Mouse (Mus musculus) erythroblast, embryonic 14.5 days (primary cell): ENCODE data around the gene Flt1. TPM values are rescaled to one million over a fixed set of nuclear protein-coding genes. Genes with fewer than 3 reads are reported as not detected.
"Not testable (repeated sequence)": the region's sequence is repeated elsewhere in the genome, so short reads cannot be mapped to it uniquely, and the experiment has no call there.

Experiments used
- H3K27me3 ChIP-seq: 2 replicates; pipeline ENCODE4 v1.6.1; 2012; ENCODE audit warnings: inconsistent platforms; ENCODE audit not compliant: control insufficient read depth
- H3K36me3 ChIP-seq: 2 replicates; pipeline ENCODE4 v1.6.1; 2012; ENCODE audit warnings: mild to moderate bottlenecking, inconsistent platforms; ENCODE audit not compliant: control insufficient read depth
- H3K4me1 ChIP-seq: 2 replicates; pipeline ENCODE4 v1.6.1; 2012; ENCODE audit warnings: inconsistent platforms; ENCODE audit not compliant: control insufficient read depth
- H3K4me3 ChIP-seq: replicated peaks from 2 replicates; pipeline ENCODE3; 2012; ENCODE audit warnings: moderate library complexity, mild to moderate bottlenecking, inconsistent platforms
- H3K9me3 ChIP-seq: 2 replicates; pipeline ENCODE4 v1.6.1; 2012; ENCODE audit warnings: low read length, inconsistent platforms, mixed read lengths; ENCODE audit not compliant: control insufficient read depth
- GATA1 ChIP-seq: IDR thresholded peaks from 2 replicates; pipeline ENCODE4 v1.6.1; 2012; ENCODE audit warnings: low read length, inconsistent platforms, mixed read lengths
- TAL1 ChIP-seq: IDR thresholded peaks from 3 replicates; pipeline ENCODE4 v1.6.1; 2012; ENCODE audit warnings: low read length, inconsistent platforms, mixed read lengths
- polyA plus RNA-seq: library from polyadenylated mRNA; stranded (reverse); fragments of >175 nt; gene quantifications from 2 replicates; pipeline ENCODE4 v1.2.3, GENCODE M21; 2012

The Flt1 gene
- polyA plus RNA-seq, 1 experiment: 0.03 TPM

GRCm38 (mm10) chr5:147630426-147631290 is 95.2 kb downstream of the Flt1 start:
- H3K4me1 ChIP-seq: no peaks in the 10 kb centered on the region
- H3K9me3 ChIP-seq: no peaks in the 10 kb centered on the region
- TF ChIP-seq GATA1 (no peak), TAL1 (no peak)
- no peaks in the 10 kb centered on the region for H3K27me3 ChIP-seq
- no peak overlapping the region for H3K4me3 ChIP-seq
- H3K36me3 ChIP-seq: no peaks in the 10 kb centered on the region

DNA sequence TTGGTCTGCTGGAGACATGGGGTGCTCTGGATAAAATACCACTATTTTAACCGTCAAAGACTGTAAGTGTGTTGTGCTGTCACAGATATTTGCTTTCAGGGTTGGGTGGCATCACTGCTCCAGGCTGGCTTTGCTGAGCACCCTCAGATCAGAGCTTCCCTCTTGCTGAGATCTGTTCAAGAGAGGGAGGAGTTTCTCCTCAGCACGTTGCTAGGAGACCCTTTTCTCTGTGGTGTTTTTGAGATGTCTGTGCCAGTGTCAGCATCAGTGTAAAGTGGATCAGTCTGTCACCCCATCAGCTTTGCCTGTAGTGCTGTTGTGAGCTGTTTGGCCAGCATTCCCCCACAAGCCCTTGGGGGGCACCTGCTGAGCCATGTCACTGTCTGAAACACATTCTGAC is 98.9 kb downstream of the Flt1 start:
- no peaks in the 10 kb centered on the region for H3K36me3 ChIP-seq
- no peak overlapping the region for H3K4me3 ChIP-seq
- H3K9me3 ChIP-seq: no peaks in the 10 kb centered on the region
- H3K27me3 ChIP-seq: no peaks in the 10 kb centered on the region
- H3K4me1 ChIP-seq: no peaks in the 10 kb centered on the region
- TF ChIP-seq GATA1: no peak

GRCm38 (mm10) chr5:147623747-147624146 is 102.1 kb downstream of the Flt1 start:
- TF ChIP-seq TAL1: no peak
- TF ChIP-seq GATA1: no peak
- H3K4me1 ChIP-seq: no peaks in the 10 kb centered on the region
- no peaks in the 10 kb centered on the region for H3K9me3 ChIP-seq
- no peaks in the 10 kb centered on the region for H3K27me3 ChIP-seq
- no peaks in the 10 kb centered on the region for H3K36me3 ChIP-seq
- H3K4me3 ChIP-seq: no peak overlapping the region

GRCm38 (mm10) chr5:147620178-147620577 is 105.6 kb downstream of the Flt1 start:
- Histone ChIP-seq H3K9me3 (no peaks in the 10 kb centered on the region), H3K4me1 (no peaks in the 10 kb centered on the region), H3K4me3 (no peak overlapping the region), H3K36me3 (no peaks in the 10 kb centered on the region), H3K27me3 (no peaks in the 10 kb centered on the region)
- TF ChIP-seq GATA1 (no peak), TAL1 (no peak)

DNA sequence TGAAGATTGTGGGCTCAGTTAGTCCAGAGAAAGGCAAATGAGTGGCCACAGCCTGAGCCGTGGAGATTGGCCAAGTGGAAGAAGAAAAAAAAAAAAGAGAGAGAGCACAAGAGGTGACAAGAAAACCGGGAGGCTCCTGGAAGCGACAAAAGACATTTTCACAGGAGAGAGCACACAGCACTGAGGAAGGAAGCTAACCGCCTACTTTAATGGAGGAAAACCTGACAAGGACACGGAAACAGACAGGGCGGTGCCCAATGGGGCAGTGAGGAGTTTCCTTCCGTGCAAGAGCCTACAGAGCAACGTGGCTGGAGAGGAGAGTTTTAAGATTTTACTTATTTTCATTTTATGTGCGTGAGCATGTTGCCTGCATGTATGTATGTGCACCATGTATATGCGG is 107.6 kb downstream of the Flt1 start:
- no peaks in the 10 kb centered on the region for H3K36me3 ChIP-seq
- H3K9me3 ChIP-seq: no peaks in the 10 kb centered on the region
- H3K27me3 ChIP-seq: no peaks in the 10 kb centered on the region
- H3K4me1 ChIP-seq: no peaks in the 10 kb centered on the region
- H3K4me3 ChIP-seq: no peak overlapping the region
- TF ChIP-seq GATA1: no peak
- TF ChIP-seq TAL1: no peak

- no peaks in the 10 kb centered on the region for H3K36me3 ChIP-seq
- no peaks in the 10 kb centered on the region for H3K9me3 ChIP-seq
- no peaks in the 10 kb centered on the region for H3K27me3 ChIP-seq
- H3K4me1 ChIP-seq: no peaks in the 10 kb centered on the region
- TF ChIP-seq GATA1: no peak
- no peak for TF ChIP-seq TAL1
- H3K4me3 ChIP-seq: no peak overlapping the region
Measured at GRCm38 (mm10) chr5:147616450-147616849, 109.4 kb downstream of the Flt1 start.

DNA sequence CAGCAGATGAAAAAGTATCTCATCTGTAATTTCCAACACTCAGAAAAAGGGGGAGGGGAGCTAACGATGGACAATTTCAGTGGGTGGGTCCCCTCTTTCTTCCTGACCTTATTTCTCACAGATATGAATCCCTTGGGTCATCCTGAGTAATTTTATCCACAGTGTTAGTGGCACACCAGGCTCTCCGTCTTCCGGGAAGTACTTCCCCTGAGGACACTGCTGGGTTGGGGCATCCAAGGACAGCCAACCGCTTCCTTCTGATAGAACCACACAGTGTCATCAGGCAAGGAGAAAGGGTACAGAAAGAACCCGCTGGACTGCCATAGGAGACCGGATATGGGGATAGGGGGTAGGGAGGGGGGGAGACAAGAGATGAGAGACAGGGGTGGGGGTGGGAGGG is 111.2 kb downstream of the Flt1 start:
- TF ChIP-seq TAL1 (no peak), GATA1 (no peak)
- Histone ChIP-seq H3K27me3 (no peaks in the 10 kb centered on the region), H3K9me3 (no peaks in the 10 kb centered on the region)

GRCm38 (mm10) chr5:147611348-147611747 is 114.5 kb downstream of the Flt1 start:
- H3K27me3 ChIP-seq, H3K9me3 ChIP-seq, H3K36me3 ChIP-seq, H3K4me1 ChIP-seq, H3K4me3 ChIP-seq: not testable (repeated sequence)

More for the DNA sequence above, 111.2 kb downstream of the Flt1 start:
- H3K4me1 ChIP-seq: no peaks in the 10 kb centered on the region
- H3K4me3 ChIP-seq: no peak overlapping the region
- H3K36me3 ChIP-seq: no peaks in the 10 kb centered on the region

GRCm38 (mm10) chr5:147607256-147607975 is 118.4 kb downstream of the Flt1 start:
- Histone ChIP-seq H3K4me3 (no peak overlapping the region), H3K9me3 (no peaks in the 10 kb centered on the region), H3K36me3 (no peaks in the 10 kb centered on the region), H3K27me3 (no peaks in the 10 kb centered on the region), H3K4me1 (no peaks in the 10 kb centered on the region)
- no peak for TF ChIP-seq GATA1
- TF ChIP-seq TAL1: no peak

GRCm38 (mm10) chr5:147606751-147607150 is 119.1 kb downstream of the Flt1 start:
- Histone ChIP-seq H3K27me3 (no peaks in the 10 kb centered on the region), H3K36me3 (no peaks in the 10 kb centered on the region), H3K4me3 (no peak overlapping the region), H3K9me3 (no peaks in the 10 kb centered on the region), H3K4me1 (no peaks in the 10 kb centered on the region)
- no peak for TF ChIP-seq GATA1
- TF ChIP-seq TAL1: no peak
